Mouse (Mus musculus): Measurements from ENCODE around the gene Agbl4. TPM values are rescaled to one million over a fixed set of nuclear protein-coding genes. Genes with fewer than 3 reads are reported as not detected.

The Agbl4 gene
- total and polyA plus RNA-seq, 3 experiments: not detected

- Histone ChIP-seq H3K4me1 (ENCODE audit: control insufficient read depth in 1 of 2, insufficient read depth in 2 of 2, low read length in 2 of 2) (no peaks in the 10 kb centered on the region), H3K9me3 (replicated peaks; ENCODE audit: insufficient read depth, low read length) (no peaks in the 10 kb centered on the region), H3K27ac (ENCODE audit: control insufficient read depth, low read depth, low read length) (no peak overlapping the region), H3K4me3 (ENCODE audit: control insufficient read depth in 1 of 2, insufficient read depth in 1 of 2, low read depth in 2 of 2, low read length in 2 of 2) (no peak overlapping the region), H3K27me3 (ENCODE audit: control insufficient read depth in 1 of 2, insufficient read depth in 2 of 2, low read length in 2 of 2) (no peaks in the 10 kb centered on the region), H3K79me2 (ENCODE audit: control insufficient read depth, insufficient read depth, low read length, poor library complexity) (no peaks in the 10 kb centered on the region), H3K36me3 (ENCODE audit: control insufficient read depth in 1 of 2, insufficient read depth in 2 of 2, low read length in 2 of 2) (no peaks in the 10 kb centered on the region), H3K9ac (ENCODE audit: control insufficient read depth, low read depth, low read length, poor library complexity, severe bottlenecking) (no peak overlapping the region)
- no peak for DNase-seq (ENCODE audit: low read depth, low spot score)
- no peak for TF ChIP-seq TBP (IDR thresholded peaks at IDR 0.05; ENCODE audit: low read depth, low read length)
- TF ChIP-seq POLR2A (IDR thresholded peaks at IDR 0.05; ENCODE audit: control insufficient read depth in 1 of 2, insufficient read depth in 1 of 2, low read depth in 1 of 2, low read length in 2 of 2, poor library complexity in 1 of 2): no peak
- no peak for TF ChIP-seq CHD1 (IDR thresholded peaks at IDR 0.05; ENCODE audit: low read depth, low read length)
- no peak for TF ChIP-seq ZKSCAN1 (IDR thresholded peaks at IDR 0.05; ENCODE audit: low read depth, low read length)
- no peak for TF ChIP-seq POLR2AphosphoS5 (IDR thresholded peaks at IDR 0.05; ENCODE audit: borderline replicate concordance, low read depth, low read length)
These were observed 1018.7 kb downstream of the Agbl4 start for GRCm38 (mm10) chr4:111416126-111416525.

GRCm38 (mm10) chr4:111416551-111416950 lies 1019.1 kb downstream of the Agbl4 start:
- Histone ChIP-seq H3K79me2 (ENCODE audit: control insufficient read depth, insufficient read depth, low read length, poor library complexity) (no peaks in the 10 kb centered on the region), H3K9ac (ENCODE audit: control insufficient read depth, low read depth, low read length, poor library complexity, severe bottlenecking) (no peak overlapping the region), H3K4me1 (ENCODE audit: control insufficient read depth in 1 of 2, insufficient read depth in 2 of 2, low read length in 2 of 2) (no peaks in the 10 kb centered on the region), H3K36me3 (ENCODE audit: control insufficient read depth in 1 of 2, insufficient read depth in 2 of 2, low read length in 2 of 2) (no peaks in the 10 kb centered on the region), H3K9me3 (replicated peaks; ENCODE audit: insufficient read depth, low read length) (no peaks in the 10 kb centered on the region), H3K4me3 (ENCODE audit: control insufficient read depth in 1 of 2, insufficient read depth in 1 of 2, low read depth in 2 of 2, low read length in 2 of 2) (no peak overlapping the region), H3K27ac (ENCODE audit: control insufficient read depth, low read depth, low read length) (no peak overlapping the region), H3K27me3 (ENCODE audit: control insufficient read depth in 1 of 2, insufficient read depth in 2 of 2, low read length in 2 of 2) (no peaks in the 10 kb centered on the region)
- TF ChIP-seq POLR2AphosphoS5 (IDR thresholded peaks at IDR 0.05; ENCODE audit: borderline replicate concordance, low read depth, low read length) (no peak), KAT2A (conservative IDR thresholded peaks at IDR 0.05; ENCODE audit: low read depth, low read length) (no peak), MYB (IDR thresholded peaks at IDR 0.05; ENCODE audit: low read depth, low read length) (no peak), MAFK (IDR thresholded peaks at IDR 0.05; ENCODE audit: borderline replicate concordance, low read depth, low read length) (no peak), E2F4 (IDR thresholded peaks at IDR 0.05; ENCODE audit: borderline replicate concordance, low read depth, low read length) (no peak), BHLHE40 (IDR thresholded peaks at IDR 0.05; ENCODE audit: borderline replicate concordance, low read depth, low read length) (no peak), EP300 (IDR thresholded peaks at IDR 0.05; ENCODE audit: low read depth in 1 of 2, low read length in 2 of 2) (no peak), HCFC1 (IDR thresholded peaks at IDR 0.05; ENCODE audit: low read depth, low read length) (no peak), NELFE (IDR thresholded peaks at IDR 0.05; ENCODE audit: low read depth, low read length) (no peak)
- no peak for DNase-seq (ENCODE audit: low read depth, low spot score)

- Histone ChIP-seq H3K79me2 (ENCODE audit: control insufficient read depth, insufficient read depth, low read length, poor library complexity) (no peaks in the 10 kb centered on the region), H3K27ac (ENCODE audit: control insufficient read depth, low read depth, low read length) (no peak overlapping the region), H3K4me1 (ENCODE audit: control insufficient read depth in 1 of 2, insufficient read depth in 2 of 2, low read length in 2 of 2) (no peaks in the 10 kb centered on the region), H3K9me3 (replicated peaks; ENCODE audit: insufficient read depth, low read length) (no peaks in the 10 kb centered on the region), H3K9ac (ENCODE audit: control insufficient read depth, low read depth, low read length, poor library complexity, severe bottlenecking) (no peak overlapping the region), H3K36me3 (ENCODE audit: control insufficient read depth in 1 of 2, insufficient read depth in 2 of 2, low read length in 2 of 2) (no peaks in the 10 kb centered on the region), H3K4me3 (ENCODE audit: control insufficient read depth in 1 of 2, insufficient read depth in 1 of 2, low read depth in 2 of 2, low read length in 2 of 2) (no peak overlapping the region), H3K27me3 (ENCODE audit: control insufficient read depth in 1 of 2, insufficient read depth in 2 of 2, low read length in 2 of 2) (no peaks in the 10 kb centered on the region)
- no peak for TF ChIP-seq ETS1 (IDR thresholded peaks at IDR 0.05; ENCODE audit: low read depth, low read length)
- TF ChIP-seq NELFE (IDR thresholded peaks at IDR 0.05; ENCODE audit: low read depth, low read length): no peak
- no peak for TF ChIP-seq ELF1 (IDR thresholded peaks at IDR 0.05; ENCODE audit: low read depth, low read length)
- no peak for TF ChIP-seq ZMIZ1 (IDR thresholded peaks at IDR 0.05; ENCODE audit: low read depth, low read length)
- TF ChIP-seq HCFC1 (IDR thresholded peaks at IDR 0.05; ENCODE audit: low read depth, low read length): no peak
- no peak for TF ChIP-seq MXI1 (IDR thresholded peaks at IDR 0.05; ENCODE audit: low read depth, low read length)
- TF ChIP-seq ZKSCAN1 (IDR thresholded peaks at IDR 0.05; ENCODE audit: low read depth, low read length): no peak
- no peak for TF ChIP-seq TCF12 (IDR thresholded peaks at IDR 0.05; ENCODE audit: low read depth, low read length)
- no peak for TF ChIP-seq E2F4 (IDR thresholded peaks at IDR 0.05; ENCODE audit: borderline replicate concordance, low read depth, low read length)
- no peak for TF ChIP-seq MYC (IDR thresholded peaks at IDR 0.05; ENCODE audit: low read depth, low read length)
- no peak for TF ChIP-seq MAZ (IDR thresholded peaks at IDR 0.05; ENCODE audit: low read depth, low read length)
- TF ChIP-seq TBP (IDR thresholded peaks at IDR 0.05; ENCODE audit: low read depth, low read length): no peak
- TF ChIP-seq POLR2AphosphoS5 (IDR thresholded peaks at IDR 0.05; ENCODE audit: borderline replicate concordance, low read depth, low read length): no peak
- no peak for TF ChIP-seq SIN3A (IDR thresholded peaks at IDR 0.05; ENCODE audit: low read length)
- no peak for TF ChIP-seq SMC3 (IDR thresholded peaks at IDR 0.05; ENCODE audit: low read depth, low read length)
- TF ChIP-seq KAT2A (conservative IDR thresholded peaks at IDR 0.05; ENCODE audit: low read depth, low read length): no peak
- TF ChIP-seq GABPA (IDR thresholded peaks at IDR 0.05; ENCODE audit: low read depth, low read length): no peak
- no peak for TF ChIP-seq CHD1 (IDR thresholded peaks at IDR 0.05; ENCODE audit: low read depth, low read length)
- TF ChIP-seq POLR2A (IDR thresholded peaks at IDR 0.05; ENCODE audit: control insufficient read depth in 1 of 2, insufficient read depth in 1 of 2, low read depth in 1 of 2, low read length in 2 of 2, poor library complexity in 1 of 2): no peak
- no peak for DNase-seq (ENCODE audit: low read depth, low spot score)
These were observed 1020.3 kb downstream of the Agbl4 start for GRCm38 (mm10) chr4:111417716-111418115.
